In genomic region chr14:60783196-60783595, GRCm38 (mm10) we compare ENCODE assay signal across 17 mouse cellular contexts. TPM values are rescaled to one million over a fixed set of nuclear protein-coding genes. Genes with fewer than 3 reads are reported as not detected.
DNase-seq lines count a peak whose midpoint lies in the region; ATAC-seq and TF ChIP-seq lines count a peak whose summit lies in the region.
"Had no signal": no experiment of that assay in that cellular context is flagged by ENCODE, and none has a peak within 500 bp of the region (broad histone marks: within the 10 kb centered on the region; RNA-seq: fewer than 3 reads in every experiment).

No protein-coding gene starts in this region.

- H3K9ac ChIP-seq in lung, embryonic 16.5 days (ENCODE audit: low read length), result 0 out of 2 replicates have a peak overlapping the region, but pooled peaks have one; percentile 15
- peak overlapping the region; percentile 57 for H3K9ac ChIP-seq in CH12.LX (ENCODE audit: insufficient read depth, low read depth)
- H3K9ac ChIP-seq: hindbrain, embryonic 14.5 days; limb, embryonic 13.5 days had no signal

- H3K4me1 ChIP-seq in lung, embryonic 16.5 days (replicated peaks; ENCODE audit: control insufficient read depth, insufficient read depth, low read length), result peaks cover 4% of the 10 kb centered on the region; the same call in 1 of the 2 replicates
- H3K4me1 ChIP-seq in CH12.LX (ENCODE audit: control insufficient read depth in 1 of 2, insufficient read depth in 2 of 2), result peaks cover 10 to 45% of the 10 kb centered on the region in 2 experiments
- peaks cover 13% of the 10 kb centered on the region for H3K4me1 ChIP-seq in bone marrow macrophage, adult 2 months (ENCODE audit: control insufficient read depth, insufficient read depth, low read length)

- TF ChIP-seq CTCF in CH12.LX (conservative IDR thresholded peaks at IDR 0.05 in 1 of 2, IDR thresholded peaks at IDR 0.05 in 1 of 2; ENCODE audit: low read depth in 2 of 2, low read length in 2 of 2), result no peak
- TF ChIP-seq CTCF in bone marrow macrophage, adult 2 months (IDR thresholded peaks at IDR 0.05; ENCODE audit: low read depth, low read length), result no peak

- dilution Hi-C loops in CH12.LX (cut with MboI; ENCODE audit: extremely low pct_ligation_motif_present, extremely low pct_unique_long_range_greater_than_20kb, low sequenced_read_pairs), result no loop called here

- TF ChIP-seq EP300 in CH12.LX (IDR thresholded peaks at IDR 0.05; ENCODE audit: low read length), result no peak

- H3K27ac ChIP-seq in lung, embryonic 16.5 days (ENCODE audit: low read length), result no peak overlapping the region
- peak overlapping the region; percentile 77 for H3K27ac ChIP-seq in CH12.LX (ENCODE audit: insufficient read depth, low read depth)
- H3K27ac ChIP-seq in bone marrow macrophage, adult 2 months (ENCODE audit: insufficient read depth, low read depth, low read length), result no peak overlapping the region
- H3K27ac ChIP-seq: hindbrain, embryonic 14.5 days; limb, embryonic 13.5 days had no signal

- peak; percentile 21 for TF ChIP-seq POLR2A in CH12.LX (IDR thresholded peaks at IDR 0.05; ENCODE audit: low read depth, low read length)
- TF ChIP-seq POLR2A in bone marrow macrophage, adult 2 months (IDR thresholded peaks at IDR 0.05; ENCODE audit: borderline replicate concordance, low read depth, low read length), result no peak

- DNase-seq in lung, postnatal 36 days, result no peak
- DNase-seq in CH12.LX (ENCODE audit: extremely low read depth), result peak; percentile 31
- no peak for DNase-seq in right cerebral cortex, postnatal 10 days (ENCODE audit: low spot score in 2 of 2)
- DNase-seq in c-Kit-positive CD71-positive TER-119-positive erythroid progenitor cells, embryonic 14.5 days (ENCODE audit: low spot score), result no peak
- DNase-seq: adrenal gland, adult 8-10 months; cerebellum, adult 9-11 months; kidney, adult 11 months; kidney, postnatal 10 days; thymus, postnatal 25 days had no signal

- H3K9me3 ChIP-seq in lung, embryonic 16.5 days (ENCODE audit: control insufficient read depth, low read length), result no peaks in the 10 kb centered on the region
- peaks cover 4% of the 10 kb centered on the region for H3K9me3 ChIP-seq in CH12.LX (replicated peaks; ENCODE audit: low read length)
- H3K9me3 ChIP-seq: limb, embryonic 13.5 days had no signal

- ATAC-seq in lung, embryonic 16.5 days (ENCODE audit: low read depth), result no peak
- ATAC-seq in megakaryocyte, adult 5-6 weeks (ENCODE audit: poor library complexity, severe bottlenecking), result peak; percentile 52

- TF ChIP-seq RAD21 in CH12.LX (IDR thresholded peaks at IDR 0.05; ENCODE audit: low read depth, low read length), result no peak

- no peak overlapping the region for H3K4me3 ChIP-seq in lung, embryonic 16.5 days (ENCODE audit: low read length)
- H3K4me3 ChIP-seq in CH12.LX (replicated peaks in 1 of 3; ENCODE audit: low read depth in 2 of 3, low read length in 2 of 3, poor library complexity in 1 of 3), result peak overlapping the region; percentile 52 to 66 (median 57)
- H3K4me3 ChIP-seq in bone marrow macrophage, adult 2 months (ENCODE audit: insufficient read depth, low read length), result peak overlapping the region; percentile 21
- H3K4me3 ChIP-seq: limb, embryonic 13.5 days had no signal

- no peak overlapping the region for H3K4me2 ChIP-seq in lung, embryonic 16.5 days (ENCODE audit: low read depth, low read length)
- H3K4me2 ChIP-seq in CH12.LX (ENCODE audit: insufficient read depth, low read depth, poor library complexity, severe bottlenecking), result peak overlapping the region; percentile 89
- H3K4me2 ChIP-seq: hindbrain, embryonic 14.5 days; limb, embryonic 13.5 days had no signal

- peaks cover 12% of the 10 kb centered on the region for H3K79me2 ChIP-seq in CH12.LX (replicated peaks; ENCODE audit: control insufficient read depth, extremely low read depth, insufficient read depth, poor library complexity, severe bottlenecking)

- no peaks in the 10 kb centered on the region for H3K27me3 ChIP-seq in lung, embryonic 16.5 days (ENCODE audit: control insufficient read depth, insufficient read depth, low read depth, low read length)
- no peaks in the 10 kb centered on the region for H3K27me3 ChIP-seq in CH12.LX (replicated peaks)

- WGBS in lung, embryonic 16.5 days, result 39% methylated on average over 8 of the region's 8 CpGs

- H3K36me3 ChIP-seq in lung, embryonic 16.5 days (ENCODE audit: control insufficient read depth, insufficient read depth, low read length), result no peaks in the 10 kb centered on the region
- peaks cover 11 to 28% of the 10 kb centered on the region in 2 experiments for H3K36me3 ChIP-seq in CH12.LX (replicated peaks in 1 of 2; ENCODE audit: control insufficient read depth in 1 of 2, insufficient read depth in 1 of 2, low read length in 1 of 2)

- in situ Hi-C loops in CH12.LX (cut with MboI; ENCODE audit: low pct_ligation_motif_present, low pct_unique_long_range_greater_than_20kb, low sequenced_read_pairs), result no loop called here

TF ChIP-seq in CH12.LX, 34 proteins besides CTCF, POLR2A, EP300 and RAD21:
- TF ChIP-seq ELF1 (IDR thresholded peaks at IDR 0.05; ENCODE audit: low read depth, low read length) (0 out of 2 replicates have a peak, but pooled peaks have one; percentile 8), MAFK (IDR thresholded peaks at IDR 0.05; ENCODE audit: insufficient replicate concordance, low read length) (no peak), MYC (IDR thresholded peaks at IDR 0.05; ENCODE audit: low read depth, low read length) (no peak), BHLHE40 (IDR thresholded peaks at IDR 0.05; ENCODE audit: low read depth, low read length) (0 out of 2 replicates have a peak, but pooled peaks have one; percentile 2), SIN3A (IDR thresholded peaks at IDR 0.05; ENCODE audit: low read length) (peak; percentile 31; the same call in 1 of the 2 replicates), MAZ (IDR thresholded peaks at IDR 0.05; ENCODE audit: low read depth, low read length) (peak; percentile 37; the same call in 1 of the 2 replicates)

RNA-seq across cellular contexts. Expression of gene Mipep, which starts 1.2 kb away (rescaled TPM):
- 20.8 and 21.5 TPM in 2 replicates for polyA plus RNA-seq in lung, embryonic 16.5 days (2015; fragmentation: Nextera tagmentation; extraction: Ambion mirVana)
- total RNA-seq in CH12.LX (2012; rRNA removed), result 33.1 and 36.0 TPM in 2 replicates
- 37.2 and 41.7 TPM in 2 replicates for total RNA-seq in CH12.LX (2014; rRNA removed)
- polyA plus RNA-seq in CH12.LX (2012; ENCODE audit: insufficient read length, low read depth), result 35.1 and 36.6 TPM in 2 replicates
- polyA plus RNA-seq in bone marrow macrophage, adult 2 months (2012; ENCODE audit: insufficient read depth, insufficient read length, missing spikeins), result 6.9 and 8.0 TPM in 2 replicates
- 6.1 and 7.5 TPM in 2 replicates for total RNA-seq in megakaryocyte, adult 5-6 weeks (2015)
- total RNA-seq in megakaryocyte, adult 5-6 weeks (2017), result 11.4 and 12.0 TPM in 2 replicates

RNA-seq across cellular contexts. Expression of gene C1qtnf9, which starts 15.3 kb away (rescaled TPM):
- polyA plus RNA-seq in lung, embryonic 16.5 days (2015; fragmentation: Nextera tagmentation; extraction: Ambion mirVana), result 1.1 and 1.4 TPM in 2 replicates
- total RNA-seq in CH12.LX (2012; rRNA removed) (0.08 TPM in 1 of 2 replicates, not detected in the other), CH12.LX (2014; rRNA removed) (not detected in 2 replicates)
- 0.20 and 0.26 TPM in 2 replicates for polyA plus RNA-seq in CH12.LX (2012; ENCODE audit: insufficient read length, low read depth)
- polyA plus RNA-seq in bone marrow macrophage, adult 2 months (2012; ENCODE audit: insufficient read depth, insufficient read length, missing spikeins), result not detected in 2 replicates
- not detected in 2 replicates for total RNA-seq in megakaryocyte, adult 5-6 weeks (2015)
- total RNA-seq in megakaryocyte, adult 5-6 weeks (2017), result not detected in 2 replicates
- polyA plus RNA-seq: embryonic facial prominence, embryonic 11.5 days; hindbrain, embryonic 14.5 days; midbrain, embryonic 16.5 days; neural tube, embryonic 14.5 days had no signal
